Mouse (Mus musculus) CH12.LX (cell line): Measurements from ENCODE around the gene Olfr676.

Source experiments
- CTCF ChIP-seq, 2 experiments: IDR thresholded peaks in 1 of 2; conservative IDR thresholded peaks in 1 of 2; 2 replicates each; pipeline ENCODE4 v1.5.1; 2011 to 2012; ENCODE audit warnings: low read depth in 2 of 2, low read length in 2 of 2, improper control_type of control experiment in 1 of 2, inconsistent platforms in 1 of 2, mild to moderate bottlenecking in 1 of 2, moderate library complexity in 1 of 2
- E2F4 ChIP-seq: IDR thresholded peaks from 2 replicates; pipeline ENCODE4 v1.6.1; 2011; ENCODE audit warnings: low read depth, low read length, improper control_type of control experiment; ENCODE audit not compliant: insufficient replicate concordance
- MAFK ChIP-seq: IDR thresholded peaks from 2 replicates; pipeline ENCODE4 v1.6.1; 2011; ENCODE audit warnings: low read length, improper control_type of control experiment; ENCODE audit not compliant: insufficient replicate concordance
- MYC ChIP-seq: IDR thresholded peaks from 2 replicates; pipeline ENCODE4 v1.6.1; 2011; ENCODE audit warnings: low read depth, mild to moderate bottlenecking, improper control_type of control experiment, low read length
- NELFE ChIP-seq: IDR thresholded peaks from 2 replicates; pipeline ENCODE4 v1.6.1; 2011; ENCODE audit warnings: low read depth, low read length, improper control_type of control experiment
- POLR2A ChIP-seq: IDR thresholded peaks from 2 replicates; pipeline ENCODE4 v1.6.1; 2011; ENCODE audit warnings: low read depth, mild to moderate bottlenecking, improper control_type of control experiment, low read length
- TBP ChIP-seq: conservative IDR thresholded peaks from 2 replicates; pipeline ENCODE4 v1.6.1; 2011; ENCODE audit warnings: low read depth, low read length, improper control_type of control experiment

GRCm38 (mm10) chr7:105001929-105002328 is 30.6 kb upstream of the Olfr676 start, which contains the start of gene Olfr672:
- TF ChIP-seq MAFK (no peak), CTCF (conservative IDR thresholded peaks at IDR 0.05 in 1 of 2, IDR thresholded peaks at IDR 0.05 in 1 of 2; ENCODE audit: low read depth in 2 of 2, low read length in 2 of 2) (no peak), E2F4 (no peak), NELFE (no peak), POLR2A (no peak), TBP (no peak), MYC (no peak)
